Mouse (Mus musculus) MEL (cell line): ENCODE results near the gene Vmn1r16. TPM values are rescaled to one million over a fixed set of nuclear protein-coding genes. Genes with fewer than 3 reads are reported as not detected.

Experiments
- DNase-seq: peaks from one replicate; pipeline ENCODE4 v3.0.0; 2011; ENCODE audit warnings: low read depth, low spot score
- H3K27ac ChIP-seq: 2 replicates; pipeline ENCODE4 v1.5.1; 2012; ENCODE audit warnings: low read depth, mild to moderate bottlenecking, control low read depth, low read length, moderate library complexity; ENCODE audit not compliant: control insufficient read depth
- H3K27me3 ChIP-seq, 2 experiments: fragments of 150-350 bp in 1 of 2; sonication (generic) in 1 of 2; 2 replicates each; pipeline ENCODE4 v1.6.1; 2012; ENCODE audit warnings: low read length in 2 of 2, mild to moderate bottlenecking in 2 of 2, improper control_type of control experiment in 1 of 2, moderate library complexity in 1 of 2; ENCODE audit not compliant: insufficient read depth in 2 of 2, control insufficient read depth in 1 of 2
- H3K36me3 ChIP-seq, 2 experiments: 2 replicates each; pipeline ENCODE4 v1.6.1; 2012 to 2014; ENCODE audit warnings: low read length in 2 of 2, improper control_type of control experiment in 1 of 2, inconsistent platforms in 1 of 2, mild to moderate bottlenecking in 1 of 2; ENCODE audit not compliant: insufficient read depth in 2 of 2, control insufficient read depth in 1 of 2
- H3K4me1 ChIP-seq, 2 experiments: fragments of 150-350 bp in 1 of 2; sonication (generic) in 1 of 2; 2 replicates each; pipeline ENCODE4 v1.6.1; 2012; ENCODE audit warnings: low read length in 2 of 2, improper control_type of control experiment in 1 of 2, mild to moderate bottlenecking in 1 of 2; ENCODE audit not compliant: insufficient read depth in 2 of 2, control insufficient read depth in 1 of 2
- H3K4me3 ChIP-seq, 2 experiments: fragments of 150-350 bp in 1 of 2; sonication (generic) in 1 of 2; 2 replicates each; pipeline ENCODE4 v1.5.1; 2012; ENCODE audit warnings: low read depth in 2 of 2, low read length in 2 of 2, mild to moderate bottlenecking in 2 of 2, moderate library complexity in 2 of 2, control low read depth in 1 of 2, improper control_type of control experiment in 1 of 2; ENCODE audit not compliant: control insufficient read depth in 1 of 2, insufficient read depth in 1 of 2
- H3K79me2 ChIP-seq: 2 replicates; pipeline ENCODE4 v1.6.1; 2012; ENCODE audit warnings: mild to moderate bottlenecking, low read length, moderate library complexity; ENCODE audit not compliant: control insufficient read depth, poor library complexity, insufficient read depth
- H3K9ac ChIP-seq: 2 replicates; pipeline ENCODE4 v1.6.1; 2012; ENCODE audit warnings: low read depth, mild to moderate bottlenecking, control low read depth, low read length, moderate library complexity; ENCODE audit not compliant: control insufficient read depth, poor library complexity, severe bottlenecking
- H3K9me3 ChIP-seq: fragments of 150-350 bp; sonication (generic); replicated peaks from 2 replicates; pipeline ENCODE4 v1.6.1; 2012; ENCODE audit warnings: mild to moderate bottlenecking, low read length, improper control_type of control experiment, moderate library complexity; ENCODE audit not compliant: insufficient read depth
- BHLHE40 ChIP-seq: IDR thresholded peaks from 2 replicates; pipeline ENCODE4 v1.6.1; 2012; ENCODE audit warnings: low read depth, mild to moderate bottlenecking, inconsistent platforms, low read length, improper control_type of control experiment, borderline replicate concordance
- CHD1 ChIP-seq: IDR thresholded peaks from 2 replicates; pipeline ENCODE4 v1.6.1; 2012; ENCODE audit warnings: low read depth, mild to moderate bottlenecking, inconsistent platforms, low read length, improper control_type of control experiment
- CTCF ChIP-seq, 3 experiments: IDR thresholded peaks in 2 of 3; conservative IDR thresholded peaks in 1 of 3; 2 replicates each; pipeline ENCODE4 v1.5.1; 2011 to 2012; ENCODE audit warnings: low read length in 3 of 3, low read depth in 2 of 3, mild to moderate bottlenecking in 2 of 3, improper control_type of control experiment in 1 of 3, inconsistent platforms in 1 of 3, mixed read lengths in 1 of 3, moderate library complexity in 1 of 3; ENCODE audit not compliant: control insufficient read depth in 1 of 3, insufficient read depth in 1 of 3, poor library complexity in 1 of 3, severe bottlenecking in 1 of 3
- E2F4 ChIP-seq: IDR thresholded peaks from 2 replicates; pipeline ENCODE4 v1.6.1; 2011; ENCODE audit warnings: low read depth, low read length, improper control_type of control experiment, borderline replicate concordance
- EP300 ChIP-seq, 2 experiments: IDR thresholded peaks; 2 replicates each; pipeline ENCODE4 v1.6.1; 2011; ENCODE audit warnings: improper control_type of control experiment in 2 of 2, low read length in 2 of 2, low read depth in 1 of 2, mild to moderate bottlenecking in 1 of 2
- ETS1 ChIP-seq: IDR thresholded peaks from 2 replicates; pipeline ENCODE4 v1.6.1; 2012; ENCODE audit warnings: low read depth, mild to moderate bottlenecking, inconsistent platforms, low read length, improper control_type of control experiment, moderate library complexity
- GABPA ChIP-seq: IDR thresholded peaks from 2 replicates; pipeline ENCODE4 v1.6.1; 2012; ENCODE audit warnings: low read depth, mild to moderate bottlenecking, inconsistent platforms, low read length, improper control_type of control experiment, moderate library complexity
- GATA1 ChIP-seq: IDR thresholded peaks from 2 replicates; pipeline ENCODE4 v1.6.1; 2011; ENCODE audit warnings: low read depth, low read length, improper control_type of control experiment
- HCFC1 ChIP-seq: IDR thresholded peaks from 2 replicates; pipeline ENCODE4 v1.6.1; 2012; ENCODE audit warnings: low read depth, mild to moderate bottlenecking, inconsistent platforms, low read length, improper control_type of control experiment, moderate library complexity
- JUND ChIP-seq: IDR thresholded peaks from 2 replicates; pipeline ENCODE4 v1.6.1; 2011; ENCODE audit warnings: low read depth, mild to moderate bottlenecking, improper control_type of control experiment, low read length
- KAT2A ChIP-seq: conservative IDR thresholded peaks from 2 replicates; pipeline ENCODE4 v1.6.1; 2012; ENCODE audit warnings: low read depth, low read length, improper control_type of control experiment, inconsistent platforms
- MAFK ChIP-seq: IDR thresholded peaks from 2 replicates; pipeline ENCODE4 v1.6.1; 2011; ENCODE audit warnings: low read depth, mild to moderate bottlenecking, low read length, improper control_type of control experiment, borderline replicate concordance
- MAX ChIP-seq: IDR thresholded peaks from 2 replicates; pipeline ENCODE4 v1.6.1; 2011; ENCODE audit warnings: low read length, improper control_type of control experiment
- MXI1 ChIP-seq: IDR thresholded peaks from 2 replicates; pipeline ENCODE4 v1.6.1; 2011; ENCODE audit warnings: mild to moderate bottlenecking, low read depth, low read length, improper control_type of control experiment
- MYC ChIP-seq: IDR thresholded peaks from 2 replicates; pipeline ENCODE4 v1.6.1; 2011; ENCODE audit warnings: low read depth, mild to moderate bottlenecking, low read length, improper control_type of control experiment, moderate library complexity
- POLR2A ChIP-seq, 2 experiments: IDR thresholded peaks; 2 replicates each; pipeline ENCODE4 v1.6.1; 2011 to 2012; ENCODE audit warnings: low read length in 2 of 2, mild to moderate bottlenecking in 2 of 2, control low read depth in 1 of 2, improper control_type of control experiment in 1 of 2, low read depth in 1 of 2, moderate library complexity in 1 of 2; ENCODE audit not compliant: control insufficient read depth in 1 of 2, insufficient read depth in 1 of 2, poor library complexity in 1 of 2
- POLR2AphosphoS2 ChIP-seq: IDR thresholded peaks from 2 replicates; pipeline ENCODE4 v1.6.1; 2011; ENCODE audit warnings: low read length, improper control_type of control experiment
- RCOR1 ChIP-seq: IDR thresholded peaks from 2 replicates; pipeline ENCODE4 v1.6.1; 2012; ENCODE audit warnings: low read depth, mild to moderate bottlenecking, inconsistent platforms, low read length, improper control_type of control experiment
- TAL1 ChIP-seq: IDR thresholded peaks from 2 replicates; pipeline ENCODE4 v1.6.1; 2012; ENCODE audit warnings: mild to moderate bottlenecking, inconsistent platforms, low read length, moderate library complexity, mixed read lengths
- USF1 ChIP-seq: IDR thresholded peaks from 2 replicates; pipeline ENCODE4 v1.6.1; 2014; ENCODE audit warnings: low read depth, mild to moderate bottlenecking, inconsistent platforms, low read length, improper control_type of control experiment, moderate library complexity
- ZKSCAN1 ChIP-seq: IDR thresholded peaks from 2 replicates; pipeline ENCODE4 v1.6.1; 2012; ENCODE audit warnings: low read depth, mild to moderate bottlenecking, inconsistent platforms, low read length, improper control_type of control experiment, moderate library complexity
- ZMIZ1 ChIP-seq: IDR thresholded peaks from 2 replicates; pipeline ENCODE4 v1.6.1; 2012; ENCODE audit warnings: low read depth, mild to moderate bottlenecking, inconsistent platforms, low read length, improper control_type of control experiment, moderate library complexity
- polyA plus RNA-seq, 2 experiments: library from polyadenylated mRNA; stranded (reverse) in 1 of 2; unstranded in 1 of 2; fragments of >175 nt in 1 of 2; fragments of >200 nt in 1 of 2; gene quantifications; 2 replicates each; pipeline versions ENCODE4 v1.2.1 to v1.2.4; 2012; ENCODE audit warnings: low replicate concordance in 2 of 2, low read depth in 1 of 2; ENCODE audit not compliant: insufficient read length in 2 of 2, insufficient read depth in 1 of 2, missing spikeins in 1 of 2
- total RNA-seq: library from RNA; depleted of rRNA; stranded (reverse); fragments of 300-350 nt; gene quantifications from 2 replicates; pipeline ENCODE4 v1.2.3, GENCODE M21; 2012

The Vmn1r16 gene
- total and polyA plus RNA-seq, 3 experiments: not detected

DNA sequence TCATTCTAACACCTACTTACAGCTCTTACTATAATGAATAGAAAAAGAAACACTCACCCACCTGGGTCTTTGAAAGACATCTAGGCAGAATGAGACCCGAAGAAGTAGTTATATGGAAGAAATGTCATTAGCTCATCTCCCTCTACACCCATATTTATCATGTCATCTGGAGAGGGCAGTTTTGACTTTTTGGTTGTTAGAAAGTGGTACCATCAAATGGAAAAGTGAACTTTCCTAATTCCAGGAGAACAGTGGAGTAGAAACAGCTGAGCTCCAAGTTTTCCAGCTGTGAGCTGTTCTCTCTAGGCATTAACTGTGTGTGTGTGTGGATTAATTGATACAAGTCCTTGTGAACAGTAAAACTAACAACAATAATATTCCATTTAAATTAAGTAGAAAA lies 34.3 kb upstream of the Vmn1r16 start, which contains the start of gene Vmn1r17:
Vmn1r17 (minus strand) TSS at position 101 of the 400 bp plus-strand sequence.
- no peaks in the 10 kb centered on the region for H3K36me3 ChIP-seq
- H3K27me3 ChIP-seq: no peaks in the 10 kb centered on the region
- no peak for DNase-seq
- no peak for TF ChIP-seq JUND
- TF ChIP-seq MAFK: no peak
- no peak for TF ChIP-seq HCFC1
- no peak for TF ChIP-seq MYC
- TF ChIP-seq MXI1: no peak
- TF ChIP-seq USF1: no peak
- TF ChIP-seq EP300 (IDR thresholded peaks at IDR 0.05; ENCODE audit: low read depth in 1 of 2, low read length in 2 of 2): no peak
- TF ChIP-seq TAL1: no peak
- no peak for TF ChIP-seq BHLHE40
- TF ChIP-seq ZMIZ1: no peak
- no peak for TF ChIP-seq KAT2A
- no peak for TF ChIP-seq ZKSCAN1
- TF ChIP-seq GABPA: no peak
- no peak for TF ChIP-seq MAX
- no peak for TF ChIP-seq POLR2A (IDR thresholded peaks at IDR 0.05; ENCODE audit: control insufficient read depth in 1 of 2, insufficient read depth in 1 of 2, low read depth in 1 of 2, low read length in 2 of 2, poor library complexity in 1 of 2)
- TF ChIP-seq CTCF (IDR thresholded peaks at IDR 0.05 in 2 of 3, conservative IDR thresholded peaks at IDR 0.05 in 1 of 3; ENCODE audit: control insufficient read depth in 1 of 3, insufficient read depth in 1 of 3, low read depth in 2 of 3, low read length in 3 of 3, poor library complexity in 1 of 3, severe bottlenecking in 1 of 3): no peak
- no peak for TF ChIP-seq CHD1
- TF ChIP-seq E2F4: no peak
- TF ChIP-seq RCOR1: no peak
- TF ChIP-seq ETS1: no peak
- H3K4me1 ChIP-seq: no peaks in the 10 kb centered on the region
- H3K27ac ChIP-seq: no peak within 1 kb of the TSS
- H3K4me3 ChIP-seq: no peak within 1 kb of the TSS
- no peak within 1 kb of the TSS for H3K9ac ChIP-seq
- H3K9me3 ChIP-seq: no peaks in the 10 kb centered on the region
- no peaks in the 10 kb centered on the region for H3K79me2 ChIP-seq

DNA sequence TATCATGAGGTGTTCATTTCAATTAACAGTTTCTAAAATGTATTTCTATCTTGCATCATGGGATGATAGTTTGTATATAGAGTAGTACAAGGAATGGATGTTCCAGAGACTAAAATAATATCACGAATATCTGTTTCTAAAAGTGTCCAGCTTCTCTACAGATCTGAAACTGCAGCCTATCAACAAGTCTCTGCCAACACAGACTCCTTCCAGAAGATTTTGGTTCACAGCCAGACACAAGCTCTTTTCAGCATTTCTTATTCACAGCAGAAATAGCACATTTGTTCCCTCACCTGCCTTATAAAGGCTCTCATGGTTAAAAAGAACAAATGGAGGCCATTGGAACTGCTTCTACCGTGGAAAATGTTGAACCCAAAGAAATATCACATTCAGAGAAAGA lies 27.6 kb upstream of the Vmn1r16 start:
- no peak overlapping the region for H3K9ac ChIP-seq
- no peak overlapping the region for H3K27ac ChIP-seq
- DNase-seq: no peak
- TF ChIP-seq GATA1: no peak
- TF ChIP-seq EP300 (IDR thresholded peaks at IDR 0.05; ENCODE audit: low read depth in 1 of 2, low read length in 2 of 2): no peak
- TF ChIP-seq POLR2AphosphoS2: no peak
- H3K79me2 ChIP-seq: no peaks in the 10 kb centered on the region
- no peaks in the 10 kb centered on the region for H3K4me1 ChIP-seq
- no peaks in the 10 kb centered on the region for H3K36me3 ChIP-seq
- H3K4me3 ChIP-seq: no peak overlapping the region
- no peaks in the 10 kb centered on the region for H3K9me3 ChIP-seq
- H3K27me3 ChIP-seq: no peaks in the 10 kb centered on the region
